ENCODE assay signal across 8 mouse cellular contexts in genomic region chr1:172026201-172026901, GRCm38 (mm10). TPM values are rescaled to one million over a fixed set of nuclear protein-coding genes. Genes with fewer than 3 reads are reported as not detected.
DNase-seq lines count a peak whose midpoint lies in the region; ATAC-seq and TF ChIP-seq lines count a peak whose summit lies in the region.

No protein-coding gene starts in this region.

- no peak for TF ChIP-seq POLR2A in embryonic fibroblast, embryonic 13.5 days (IDR thresholded peaks at IDR 0.05; ENCODE audit: low read depth, low read length)
- TF ChIP-seq POLR2A in myocyte (IDR thresholded peaks at IDR 0.05; ENCODE audit: insufficient read length, low read depth) = no peak

- H3K27ac ChIP-seq in layer of hippocampus, adult 2 months = peak overlapping the region; percentile 89
- no peak overlapping the region for H3K27ac ChIP-seq in embryonic fibroblast, embryonic 13.5 days (ENCODE audit: insufficient read depth, low read length)
- H3K27ac ChIP-seq in intestine, embryonic 16.5 days (ENCODE audit: low read length) = peak overlapping the region; percentile 80

- 3% methylated on average over 23 of the region's 23 CpGs for WGBS in intestine, embryonic 16.5 days

- peak overlapping the region; percentile 77 for H3K4me2 ChIP-seq in intestine, embryonic 16.5 days (ENCODE audit: low read depth, low read length)
- peak overlapping the region; percentile 82 for H3K4me2 ChIP-seq in myocyte (ENCODE audit: low read depth)

- H3K27me3 ChIP-seq in intestine, embryonic 16.5 days (replicated peaks; ENCODE audit: control insufficient read depth, insufficient read depth, low read length) = no peaks in the 10 kb centered on the region
- H3K27me3 ChIP-seq in myocyte (ENCODE audit: control insufficient read depth, insufficient read depth, insufficient read length) = no peaks in the 10 kb centered on the region

- peak; percentile 66 for ATAC-seq in activated CD4-positive, CD25-positive, alpha-beta regulatory T cell, adult 4 months
- ATAC-seq in intestine, embryonic 16.5 days = peak; percentile 69

- H3ac ChIP-seq in myocyte (ENCODE audit: control insufficient read depth, insufficient read length) = peak overlapping the region; percentile 40

- H3K9me3 ChIP-seq in intestine, embryonic 16.5 days (ENCODE audit: control insufficient read depth, low read length) = no peaks in the 10 kb centered on the region

- H3K79me2 ChIP-seq in myocyte (ENCODE audit: control insufficient read depth, insufficient read depth) = peaks cover 3% of the 10 kb centered on the region

- no peaks in the 10 kb centered on the region for H3K4me1 ChIP-seq in embryonic fibroblast, embryonic 13.5 days (ENCODE audit: control insufficient read depth, insufficient read depth, low read length)
- H3K4me1 ChIP-seq in intestine, embryonic 16.5 days (ENCODE audit: control insufficient read depth, insufficient read depth, low read length) = peaks cover 20% of the 10 kb centered on the region

- peak overlapping the region; percentile 92 for H3K9ac ChIP-seq in intestine, embryonic 16.5 days (ENCODE audit: low read depth, low read length)

- no peak for DNase-seq in layer of hippocampus, adult 2 months (ENCODE audit: low spot score in 2 of 2)
- DNase-seq in layer of hippocampus, adult 9-10 months (ENCODE audit: low spot score) = no peak
- no peak for DNase-seq in frontal cortex, postnatal 10 days (ENCODE audit: low spot score in 2 of 2)
- DNase-seq in layer of hippocampus, postnatal 25 days (ENCODE audit: extremely low spot score in 1 of 2, low spot score in 1 of 2) = no peak

- peak overlapping the region; percentile 75 for H3K4me3 ChIP-seq in layer of hippocampus, adult 2 months
- peak overlapping the region; percentile 91 for H3K4me3 ChIP-seq in embryonic fibroblast, embryonic 13.5 days (ENCODE audit: insufficient read depth, low read length)
- H3K4me3 ChIP-seq in intestine, embryonic 16.5 days (ENCODE audit: low read length) = peak overlapping the region; percentile 97
- peak overlapping the region; percentile 40 for H3K4me3 ChIP-seq in myocyte

- H3K36me3 ChIP-seq in intestine, embryonic 16.5 days (ENCODE audit: control insufficient read depth, insufficient read depth, low read length) = no peaks in the 10 kb centered on the region
- no peaks in the 10 kb centered on the region for H3K36me3 ChIP-seq in myocyte (ENCODE audit: control insufficient read depth, insufficient read depth)

- no peak for TF ChIP-seq CTCF in layer of hippocampus, adult 2 months (conservative IDR thresholded peaks at IDR 0.05)
- TF ChIP-seq CTCF in embryonic fibroblast, embryonic 13.5 days (IDR thresholded peaks at IDR 0.05; ENCODE audit: borderline replicate concordance, insufficient read depth, low read length) = no peak

TF ChIP-seq in myocyte, 11 proteins besides CTCF, POLR2A, EP300 and RAD21:
- TF ChIP-seq E2F4 (IDR thresholded peaks at IDR 0.05; ENCODE audit: insufficient read depth) (no peak), USF1 (IDR thresholded peaks at IDR 0.05; ENCODE audit: low read depth) (no peak), SRF (IDR thresholded peaks at IDR 0.05; ENCODE audit: control insufficient read depth, insufficient read length, low read depth) (no peak), CEBPB (IDR thresholded peaks at IDR 0.05; ENCODE audit: insufficient read depth, poor library complexity, severe bottlenecking) (no peak), MYOG (IDR thresholded peaks at IDR 0.05; ENCODE audit: control insufficient read depth in 1 of 3, insufficient read depth in 1 of 3, insufficient read length in 2 of 3, low read depth in 2 of 3) (no peak), MAX (IDR thresholded peaks at IDR 0.05; ENCODE audit: low read depth) (no peak), REST (IDR thresholded peaks at IDR 0.05; ENCODE audit: insufficient read depth, insufficient read length) (no peak)

RNA-seq across cellular contexts. Expression of gene Vangl2, which starts 1.9 kb away (rescaled TPM):
- 10 to 100 TPM; 15.0 to 18.2 TPM for total RNA-seq in layer of hippocampus, adult 2 months (2021)
- polyA plus RNA-seq in activated CD4-positive, CD25-positive, alpha-beta regulatory T cell, adult 4 months (2017; shearing (Covaris generic)) = 1 to 10 TPM in 1 of 2 experiments, under 1 TPM in 1; 0.62 to 1.0 TPM
- 9.1 and 12.3 TPM in 2 replicates for polyA plus RNA-seq in embryonic fibroblast, embryonic 13.5 days (2011; ENCODE audit: insufficient read length, low read depth, missing spikeins)
- 6.1 and 6.8 TPM in 2 replicates for polyA plus RNA-seq in intestine, embryonic 16.5 days (2015; fragmentation: Nextera tagmentation; extraction: Ambion mirVana)
- 6.9 TPM for polyA plus RNA-seq in myocyte (2012; fragmentation: generic; extraction: Trizol)
- 10 to 100 TPM; 15.9 to 18.3 TPM for total RNA-seq in layer of hippocampus, postnatal 25 days (2021)

RNA-seq across cellular contexts. Expression of gene Nhlh1, which starts 31.0 kb away (rescaled TPM):
- 1 to 10 TPM in 1 of 2 experiments, under 1 TPM in 1; 0.79 to 1.2 TPM for total RNA-seq in layer of hippocampus, adult 2 months (2021)
- not detected for polyA plus RNA-seq in activated CD4-positive, CD25-positive, alpha-beta regulatory T cell, adult 4 months (2017; shearing (Covaris generic))
- not detected in 2 replicates for polyA plus RNA-seq in embryonic fibroblast, embryonic 13.5 days (2011; ENCODE audit: insufficient read length, low read depth, missing spikeins)
- 0.09 TPM in 1 of 2 replicates, not detected in the other for polyA plus RNA-seq in intestine, embryonic 16.5 days (2015; fragmentation: Nextera tagmentation; extraction: Ambion mirVana)
- 0.02 TPM for polyA plus RNA-seq in myocyte (2012; fragmentation: generic; extraction: Trizol)
- total RNA-seq in layer of hippocampus, postnatal 25 days (2021) = 1 to 10 TPM; 1.3 to 1.6 TPM

RNA-seq across cellular contexts. Expression of gene Copa, which starts 56.0 kb away (rescaled TPM):
- total RNA-seq in layer of hippocampus, adult 2 months (2021) = 100 to 1,000 TPM; 146 to 147 TPM
- 100 to 1,000 TPM in 1 of 2 experiments, 10 to 100 TPM in 1; 84.6 to 111 TPM for polyA plus RNA-seq in activated CD4-positive, CD25-positive, alpha-beta regulatory T cell, adult 4 months (2017; shearing (Covaris generic))
- polyA plus RNA-seq in embryonic fibroblast, embryonic 13.5 days (2011; ENCODE audit: insufficient read length, low read depth, missing spikeins) = 369 and 398 TPM in 2 replicates
- polyA plus RNA-seq in intestine, embryonic 16.5 days (2015; fragmentation: Nextera tagmentation; extraction: Ambion mirVana) = 204 and 218 TPM in 2 replicates
- polyA plus RNA-seq in myocyte (2012; fragmentation: generic; extraction: Trizol) = 144 TPM
- 100 to 1,000 TPM; 148 to 149 TPM for total RNA-seq in layer of hippocampus, postnatal 25 days (2021)

RNA-seq across cellular contexts. Expression of gene Ncstn, which starts 56.2 kb away (rescaled TPM):
- 10 to 100 TPM; 58.1 to 63.3 TPM for total RNA-seq in layer of hippocampus, adult 2 months (2021)
- 100 to 1,000 TPM in 1 of 2 experiments, 10 to 100 TPM in 1; 97.2 to 108 TPM for polyA plus RNA-seq in activated CD4-positive, CD25-positive, alpha-beta regulatory T cell, adult 4 months (2017; shearing (Covaris generic))
- polyA plus RNA-seq in embryonic fibroblast, embryonic 13.5 days (2011; ENCODE audit: insufficient read length, low read depth, missing spikeins) = 122 and 145 TPM in 2 replicates
- polyA plus RNA-seq in intestine, embryonic 16.5 days (2015; fragmentation: Nextera tagmentation; extraction: Ambion mirVana) = 159 TPM in 2 replicates
- 49.7 TPM for polyA plus RNA-seq in myocyte (2012; fragmentation: generic; extraction: Trizol)
- 10 to 100 TPM; 59.5 to 63.2 TPM for total RNA-seq in layer of hippocampus, postnatal 25 days (2021)

Comparison
In these comparisons a context has a peak if more than half of its experiments do, and no peak if none do; other contexts are left out.
1. H3K4me3 ChIP-seq: peak in every context shown above with its lines; median percentile 97 in intestine, embryonic 16.5 days; 91 in embryonic fibroblast, embryonic 13.5 days; 75 in layer of hippocampus, adult 2 months; 40 in myocyte.